Mouse (Mus musculus) retina, postnatal 1 day (tissue): ENCODE measurements around the gene Sae1.
"Not testable (repeated sequence)": the region's sequence is repeated elsewhere in the genome, so short reads cannot be mapped to it uniquely, and the experiment has no call there.

ENCODE experiments used
- DNase-seq: peaks from one replicate; pipeline ENCODE4 v3.0.0-alpha.2; 2012

Gene Sae1

GRCm38 (mm10) chr7:16308555-16309317, 78.9 kb downstream of the Sae1 start:
- DNase-seq = no peak

- DNase-seq = not testable (repeated sequence)
These were observed 79.5 kb downstream of the Sae1 start, which contains the start of gene Bbc3 for GRCm38 (mm10) chr7:16308093-16308492. Gene Bbc3, plus strand, starts transcription at chr7:16308393.

DNA sequence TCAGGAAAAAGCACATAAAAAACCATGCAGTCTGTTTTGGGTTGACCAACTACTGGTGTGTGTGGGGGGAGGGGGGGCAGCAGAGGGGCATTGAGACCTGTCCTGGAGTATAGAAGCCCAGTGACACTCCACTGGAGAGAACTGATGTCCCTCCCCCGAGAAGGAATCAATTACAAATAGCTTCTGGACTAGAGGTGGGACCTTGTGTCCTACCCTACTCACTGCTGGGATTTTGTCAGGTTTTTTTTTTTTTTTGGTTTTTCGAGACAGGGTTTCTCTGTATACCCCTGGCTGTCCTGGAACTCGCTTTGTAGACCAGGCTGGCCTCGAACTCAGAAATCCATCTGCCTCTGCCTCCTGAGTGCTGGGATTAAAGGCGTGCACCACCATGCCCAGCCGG, 80.5 kb downstream of the Sae1 start:
- not testable (repeated sequence) for DNase-seq

DNA sequence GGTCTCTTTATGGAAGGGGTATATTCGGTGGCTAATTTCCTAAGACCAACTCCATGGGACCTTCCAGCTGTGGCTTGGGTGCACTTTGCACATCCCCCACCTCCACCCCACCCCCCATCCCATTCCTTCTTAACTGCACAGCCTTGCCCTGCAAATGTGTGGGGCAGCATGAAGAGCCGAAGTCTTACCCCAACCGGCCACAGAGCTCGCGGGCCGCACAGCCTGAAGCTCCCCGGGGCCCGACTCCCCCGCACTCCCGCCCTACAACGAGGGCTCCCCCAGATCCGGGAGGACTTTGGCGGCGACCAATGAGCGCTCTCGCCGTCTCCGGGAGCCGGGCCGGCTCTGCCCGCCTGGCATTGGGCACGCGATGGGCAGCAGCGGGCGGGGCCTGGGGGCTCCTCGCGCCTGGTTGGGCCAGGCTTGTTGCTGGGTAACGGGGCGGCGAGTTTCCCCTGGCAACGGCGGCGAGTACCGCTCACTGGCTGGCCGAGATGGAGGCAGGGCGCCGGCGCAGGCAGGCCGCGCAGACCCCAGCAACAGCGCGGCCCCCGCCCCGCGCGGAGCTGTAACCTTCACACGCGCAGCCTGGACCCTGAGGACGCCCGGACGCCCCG, 88.1 kb downstream of the Sae1 start:
- DNase-seq = peak; percentile 97

DNA sequence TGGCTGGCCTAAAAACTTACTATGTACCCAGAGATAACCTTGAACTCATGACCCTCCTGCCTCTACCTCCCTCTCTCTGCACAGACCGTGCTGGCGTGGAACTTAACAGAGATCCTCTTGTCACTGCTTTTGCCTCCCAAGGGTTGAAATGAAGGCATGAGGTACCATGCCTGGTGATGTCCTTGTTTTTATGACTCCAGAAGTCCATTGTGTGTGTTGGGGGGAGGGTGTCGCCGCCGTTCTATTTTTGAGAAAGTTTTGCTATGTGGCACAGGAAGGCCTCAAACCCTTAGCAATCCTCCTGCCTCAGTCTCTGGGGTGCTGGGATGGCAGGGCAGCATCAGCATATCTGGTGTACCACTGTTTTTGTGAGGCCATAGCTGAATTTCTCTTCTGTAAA, 88.7 kb downstream of the Sae1 start:
- no peak for DNase-seq

- no peak for DNase-seq
These were observed 90.0 kb downstream of the Sae1 start for GRCm38 (mm10) chr7:16297616-16298015.

DNA sequence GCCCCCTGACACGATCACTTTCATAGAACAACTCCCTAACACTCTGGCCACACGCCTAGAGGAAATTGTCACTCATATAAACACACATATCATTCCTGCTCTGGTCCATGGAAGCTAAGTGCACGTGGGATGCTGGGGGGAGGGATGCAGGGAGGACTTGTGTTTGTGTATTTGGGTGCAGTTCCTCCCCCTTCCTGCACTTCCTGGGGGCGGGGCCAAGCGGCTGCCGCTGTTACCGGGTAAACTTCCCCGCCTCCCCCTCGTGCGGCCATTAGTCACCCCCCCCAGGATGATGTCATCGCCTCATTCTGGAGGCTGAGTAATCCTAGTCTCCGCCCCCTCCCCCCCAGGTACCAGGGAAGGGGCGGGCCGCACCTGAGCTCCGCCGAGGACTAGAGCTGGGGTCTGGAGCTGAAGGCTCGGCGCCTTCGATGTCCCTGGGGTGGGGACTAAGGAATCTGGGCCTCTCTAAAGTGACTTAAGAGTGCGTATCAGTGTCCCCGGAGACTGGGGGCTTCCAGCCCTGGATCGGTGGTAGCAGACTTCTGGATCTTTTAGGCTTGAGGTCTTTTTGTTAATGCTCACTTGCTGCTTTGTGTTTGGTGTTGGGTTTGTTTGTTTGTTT, 90.7 kb downstream of the Sae1 start:
- peak; percentile 93 for DNase-seq

DNA sequence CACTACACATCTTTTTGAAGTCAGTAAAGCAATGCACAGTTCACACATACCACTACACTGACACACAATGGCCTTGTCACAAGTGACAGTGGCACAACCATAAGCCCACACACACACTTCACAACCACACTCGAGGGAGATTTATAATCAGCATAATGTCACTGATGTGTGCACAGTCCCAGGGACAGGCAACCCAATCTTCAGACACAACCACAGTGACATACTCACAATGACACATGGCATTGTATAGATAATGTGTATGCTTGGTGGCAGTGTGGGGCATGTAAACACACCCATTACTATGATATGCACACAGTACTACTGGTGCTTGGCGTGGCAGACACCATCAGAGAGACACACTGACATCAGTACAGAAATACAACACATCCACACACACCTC, 91.5 kb downstream of the Sae1 start:
- DNase-seq = no peak

GRCm38 (mm10) chr7:16295321-16295900, 92.2 kb downstream of the Sae1 start:
- peak; percentile 82 for DNase-seq

DNA sequence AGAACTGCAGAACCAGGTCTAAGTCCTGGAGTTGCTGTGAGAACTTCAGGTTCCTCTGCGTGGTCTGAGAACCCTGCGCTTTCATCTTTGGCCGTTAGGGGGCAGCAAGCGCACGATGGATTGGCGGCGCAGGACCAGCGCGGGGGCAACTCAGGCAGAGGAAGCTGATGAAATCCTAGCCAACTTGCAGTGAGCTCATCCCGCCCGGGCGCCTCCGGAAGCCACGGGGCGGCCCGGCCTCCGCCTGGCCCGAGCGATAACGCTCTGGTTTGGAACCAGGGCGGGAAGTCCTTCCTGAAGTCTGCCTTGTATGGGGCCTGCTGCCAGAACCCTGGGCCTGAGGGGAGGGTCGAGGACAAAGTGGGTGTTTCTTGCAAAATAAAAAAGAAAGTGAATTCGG, 92.8 kb downstream of the Sae1 start:
- DNase-seq = peak; percentile 93

GRCm38 (mm10) chr7:16294346-16294745, 93.3 kb downstream of the Sae1 start:
- peak; percentile 75 for DNase-seq

GRCm38 (mm10) chr7:16287791-16288190, 99.8 kb downstream of the Sae1 start:
- DNase-seq = no peak

DNA sequence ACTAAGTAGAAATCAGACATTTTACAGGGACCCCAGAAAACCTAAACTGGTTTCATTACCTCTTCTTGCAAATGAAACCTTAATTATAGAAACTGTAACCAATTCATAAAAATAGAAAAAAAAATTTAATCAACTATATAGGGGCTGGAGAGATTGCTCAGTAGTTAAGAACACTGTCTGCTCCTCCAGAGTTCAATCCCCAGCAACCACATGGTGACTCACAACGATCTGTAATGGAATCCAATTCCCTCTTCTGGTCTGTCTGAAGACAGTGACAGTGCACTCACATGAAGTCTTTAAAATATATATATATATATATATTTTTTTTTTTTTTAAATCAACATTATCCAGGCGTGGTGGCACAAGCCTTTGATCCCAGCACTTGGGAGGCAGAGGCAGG, 100.6 kb downstream of the Sae1 start:
- DNase-seq = no peak

DNA sequence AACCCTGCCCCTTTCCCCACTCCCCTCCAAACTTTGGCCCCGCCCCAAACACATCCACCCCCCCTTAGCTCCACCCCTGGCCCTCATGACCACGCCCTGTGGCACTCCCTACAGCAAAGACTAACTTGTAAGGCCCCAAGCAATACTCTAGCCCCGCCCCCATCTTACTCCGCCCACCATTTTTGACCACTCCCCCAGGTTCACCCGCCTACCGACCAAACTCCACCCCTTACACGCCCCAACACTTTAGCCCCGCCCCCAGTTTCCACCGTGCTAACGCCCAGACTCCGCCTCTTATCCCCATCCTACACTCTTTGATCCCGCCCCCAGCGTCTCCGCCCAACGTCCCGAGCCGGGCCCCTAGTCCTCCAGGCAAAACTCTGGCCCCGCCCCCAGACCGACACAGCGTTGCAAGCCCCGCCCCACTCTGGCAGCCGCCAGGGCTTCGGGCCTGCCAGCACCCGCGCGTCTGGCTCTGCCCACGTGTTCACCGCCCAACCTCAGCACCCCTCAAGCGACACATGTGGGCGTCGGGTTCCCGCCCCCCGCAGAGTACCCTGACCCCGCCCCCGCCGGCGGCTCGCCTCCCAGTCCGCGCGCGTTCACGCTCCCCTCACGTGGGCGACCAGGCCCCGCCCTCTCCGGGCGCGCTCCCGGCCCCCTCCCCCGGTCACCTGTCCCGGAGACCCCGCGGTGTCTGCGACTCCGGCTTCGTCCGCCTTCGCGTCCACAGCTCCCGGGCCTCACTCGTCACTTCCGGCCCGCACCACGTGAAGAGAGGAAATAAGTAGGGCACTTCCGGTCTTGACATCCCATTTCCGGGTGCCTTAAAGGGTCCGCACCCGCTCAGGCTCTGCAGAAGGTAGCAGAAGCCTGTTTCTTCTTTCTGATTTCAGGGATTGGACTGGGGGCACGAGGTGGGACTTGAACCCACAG, 101.3 kb downstream of the Sae1 start, which contains the start of gene Ccdc9:
Gene Ccdc9, minus strand, starts transcription at position 770 of the 936 bp plus-strand sequence.
- DNase-seq = peak; percentile 99

DNA sequence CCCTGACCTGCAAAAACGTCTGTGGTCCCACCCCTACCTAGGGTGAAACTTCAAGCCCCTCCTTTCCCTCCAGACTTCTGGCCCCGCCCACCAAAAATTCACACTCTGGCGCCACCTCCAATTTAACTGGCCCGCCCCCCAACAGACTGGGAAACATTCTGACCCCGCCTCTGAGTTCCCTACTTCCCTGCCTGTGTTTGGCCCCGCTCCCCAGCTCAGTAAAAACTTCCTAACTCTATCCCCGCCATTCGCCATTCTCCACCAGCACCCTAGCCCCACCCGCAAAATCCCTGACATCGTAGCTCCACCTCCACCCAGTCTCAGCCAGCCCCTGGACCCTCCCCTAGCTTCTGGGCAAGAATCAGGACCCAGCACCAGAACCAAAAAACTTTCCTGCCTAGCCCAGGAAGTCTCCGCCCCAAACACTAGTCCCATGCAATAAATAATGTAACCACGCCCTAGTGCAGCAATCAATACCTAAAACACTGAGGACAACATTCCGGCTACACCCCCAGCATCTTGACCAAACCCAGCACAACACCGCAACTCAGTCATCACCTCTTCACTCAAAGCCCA, 102.1 kb downstream of the Sae1 start:
- peak; percentile 67 for DNase-seq

DNA sequence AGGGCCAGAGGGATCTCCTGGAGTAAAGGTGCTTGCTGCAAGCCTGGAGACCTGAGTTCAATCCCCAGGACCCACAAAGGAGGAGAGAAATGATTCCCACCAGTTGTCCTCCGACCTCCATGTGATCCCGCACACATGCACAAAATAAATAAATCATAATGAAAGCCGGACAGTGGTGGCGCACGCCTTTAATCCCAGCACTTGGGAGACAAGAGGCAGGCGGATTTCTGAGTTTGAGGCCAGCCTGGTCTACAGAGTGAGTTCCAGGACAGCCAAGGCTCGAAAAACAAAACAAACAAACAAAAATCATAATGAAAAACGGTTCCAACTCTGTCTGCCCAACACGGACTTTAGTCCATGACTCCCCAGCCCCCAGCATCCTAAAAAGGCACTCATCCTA, 102.7 kb downstream of the Sae1 start:
- no peak for DNase-seq

DNA sequence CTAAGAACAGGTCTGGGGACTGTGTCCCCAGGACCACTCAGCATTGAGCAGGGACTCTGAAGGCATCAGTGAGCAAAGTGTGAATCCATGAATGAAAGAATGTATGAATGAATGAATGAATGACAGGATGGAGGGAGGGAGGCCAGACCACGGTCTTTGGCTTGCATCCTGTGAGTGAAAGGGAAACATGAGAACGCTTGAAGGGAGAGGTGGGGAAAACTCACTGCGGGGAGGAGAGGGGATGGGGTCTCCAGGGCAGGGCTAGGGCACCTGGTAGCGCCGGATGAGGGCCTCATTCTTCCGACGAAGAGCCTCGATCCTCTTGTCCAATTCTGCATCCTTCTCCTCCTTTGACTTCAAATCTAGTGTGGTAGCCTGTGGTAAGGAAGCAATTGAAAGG, 103.6 kb downstream of the Sae1 start:
- no peak for DNase-seq

DNA sequence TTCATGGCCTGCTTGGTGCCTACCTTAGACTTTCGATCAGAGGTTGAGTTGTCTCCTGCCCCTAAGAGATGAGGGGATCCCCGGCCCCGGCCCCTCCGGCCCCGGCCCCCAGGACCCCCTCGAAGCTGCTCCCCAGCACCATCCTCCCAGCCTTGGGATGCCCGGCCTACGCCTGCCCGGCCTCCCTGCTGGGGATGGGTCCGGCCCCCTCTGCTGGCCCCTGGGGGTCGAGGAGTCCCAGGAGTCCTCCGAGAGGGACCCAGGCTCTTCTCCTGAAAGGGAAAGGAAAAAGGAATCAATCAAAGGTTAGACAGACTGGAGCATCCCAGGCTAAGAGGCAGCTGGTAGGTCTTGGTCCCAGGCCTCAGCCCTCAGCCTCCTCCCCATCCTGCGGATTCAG, 105.3 kb downstream of the Sae1 start:
- DNase-seq = no peak

GRCm38 (mm10) chr7:16280721-16281120, 106.9 kb downstream of the Sae1 start:
- no peak for DNase-seq

GRCm38 (mm10) chr7:16274922-16275890, 112.4 kb downstream of the Sae1 start:
- DNase-seq = no peak

DNA sequence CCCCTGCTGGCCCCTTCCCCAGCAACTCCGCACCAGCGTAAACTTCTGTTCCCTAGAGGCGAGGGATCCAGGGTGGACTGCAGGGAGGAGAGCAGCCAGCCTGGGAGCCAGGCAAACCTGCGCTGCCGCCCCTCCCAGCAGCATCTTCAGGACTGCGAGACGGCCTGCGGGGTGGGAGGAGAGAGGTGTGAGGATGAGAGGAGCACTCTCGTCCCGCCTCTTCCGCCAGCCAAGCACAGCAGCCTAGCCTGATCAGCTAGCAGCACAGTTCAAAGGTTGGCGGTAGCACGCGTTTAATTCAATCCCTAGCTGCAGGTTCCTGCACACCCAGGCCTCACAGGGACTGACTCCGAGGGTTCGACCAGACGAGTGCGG, 113.9 kb downstream of the Sae1 start:
- DNase-seq = peak; percentile 85
